Mouse (Mus musculus): Measurements from ENCODE around the gene Mras. TPM values are rescaled to one million over a fixed set of nuclear protein-coding genes. Genes with fewer than 3 reads are reported as not detected.

The Mras gene
- polyA plus RNA-seq, 1 experiment from 2014 or later = 23.7 TPM

- WGBS (ENCODE audit: missing documents) = 88% methylated on average over 1 of the region's 1 CpGs
- Histone ChIP-seq H3K27ac (no peak overlapping the region), H3K36me3 (ENCODE audit: inconsistent target) (no peaks in the 10 kb centered on the region)
Measured at GRCm38 (mm10) chr9:99339182-99339581, 98.0 kb downstream of the Mras start.

GRCm38 (mm10) chr9:99338293-99338692 lies 98.9 kb downstream of the Mras start:
- WGBS (ENCODE audit: missing documents) = 100% methylated on average over 1 of the region's 1 CpGs
- no peaks in the 10 kb centered on the region for H3K79me2 ChIP-seq (ENCODE audit: inconsistent target)
- H3K27ac ChIP-seq = no peak overlapping the region
- no peak overlapping the region for H3K4me3 ChIP-seq (ENCODE audit: inconsistent target)
- H3K36me3 ChIP-seq (ENCODE audit: inconsistent target) = no peaks in the 10 kb centered on the region

More at GRCm38 (mm10) chr9:99339182-99339581, 98.0 kb downstream of the Mras start:
- no peak overlapping the region for H3K4me3 ChIP-seq (ENCODE audit: inconsistent target)
- H3K79me2 ChIP-seq (ENCODE audit: inconsistent target) = no peaks in the 10 kb centered on the region

DNA sequence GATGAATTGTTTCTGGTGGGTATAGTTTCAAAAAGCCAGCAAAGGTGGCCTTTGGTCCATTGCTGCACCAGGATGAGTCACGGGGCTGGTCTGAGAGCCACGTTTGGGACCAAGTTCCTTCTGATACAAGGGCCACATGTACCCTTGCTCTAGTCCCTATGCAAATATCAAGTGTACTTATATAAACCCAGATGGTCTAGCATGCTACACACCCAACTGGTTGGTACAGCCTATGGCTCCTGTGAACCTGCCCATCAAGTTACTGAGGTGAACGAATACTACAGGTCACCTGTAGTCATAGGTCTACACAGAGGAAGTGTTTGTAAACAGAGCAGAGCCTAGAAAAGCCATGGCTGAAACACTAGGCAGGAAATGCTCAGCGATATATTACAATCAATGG lies 100.6 kb downstream of the Mras start:
- 67% methylated on average over 4 of the region's 4 CpGs for WGBS (ENCODE audit: missing documents)
- no peaks in the 10 kb centered on the region for H3K36me3 ChIP-seq (ENCODE audit: inconsistent target)
- no peak overlapping the region for H3K27ac ChIP-seq
- no peaks in the 10 kb centered on the region for H3K79me2 ChIP-seq (ENCODE audit: inconsistent target)
- no peak overlapping the region for H3K4me3 ChIP-seq (ENCODE audit: inconsistent target)

Other genes starting within 250 kb of the Mras start
- not detected in 3 replicates for gene Faiml, start 200.1 kb downstream of the Mras start, polyA plus RNA-seq (2018)
- 10.3 to 14.1 TPM (median 11.1 TPM) in 3 replicates for gene Cep70, start 194.0 kb downstream of the Mras start, polyA plus RNA-seq (2018)
- gene Esyt3, start 78.8 kb downstream of the Mras start, polyA plus RNA-seq (2018) = not detected in 3 replicates
- not detected in 3 replicates for gene Nme9, start 14.1 kb upstream of the Mras start, polyA plus RNA-seq (2018)
- 13.4 to 17.8 TPM (median 15.9 TPM) in 3 replicates for gene Armc8, start 131.5 kb upstream of the Mras start, polyA plus RNA-seq (2018)
- gene Dbr1, start 138.4 kb upstream of the Mras start, polyA plus RNA-seq (2018) = 7.1 to 17.0 TPM (median 11.0 TPM) in 3 replicates
- gene A4gnt, start 175.1 kb upstream of the Mras start, polyA plus RNA-seq (2018) = not detected in 3 replicates
- not detected in 3 replicates for gene Dzip1l, start 192.1 kb upstream of the Mras start, polyA plus RNA-seq (2018)